In genomic region chr3:129982271-129982670, GRCm38 (mm10) we compare ENCODE assay signal across 21 mouse cellular contexts.
"Had no signal": no experiment of that assay in that cellular context is flagged by ENCODE, and none has a peak within 500 bp of the region (broad histone marks: within the 10 kb centered on the region; RNA-seq: fewer than 3 reads in every experiment).

No protein-coding gene starts in this region.

- DNase-seq: kidney, postnatal 25 days; layer of hippocampus, postnatal 36 days; left cerebral cortex, postnatal 4 days; liver, postnatal 0 days; lung, embryonic 14.5 days; retina, postnatal 1 day; right cerebral cortex, postnatal 25 days; spleen, adult 18-20 months; thymus, postnatal 25 days had no signal

- H3K4me2 ChIP-seq: limb, embryonic 12.5 days; limb, embryonic 15.5 days; liver, embryonic 11.5 days; lung, embryonic 14.5 days; midbrain, embryonic 12.5 days; midbrain, embryonic 15.5 days; neural tube, embryonic 12.5 days; neural tube, embryonic 15.5 days had no signal

- H3K4me3 ChIP-seq: layer of hippocampus, adult 2 months; limb, embryonic 12.5 days; limb, embryonic 15.5 days; midbrain, embryonic 12.5 days; midbrain, embryonic 15.5 days; neural tube, embryonic 12.5 days; neural tube, embryonic 15.5 days had no signal

- H3K27ac ChIP-seq: kidney, postnatal 0 days; layer of hippocampus, adult 2 months; limb, embryonic 12.5 days; limb, embryonic 15.5 days; liver, embryonic 14.5 days; macrophage; midbrain, embryonic 12.5 days; midbrain, embryonic 15.5 days; neural tube, embryonic 12.5 days; neural tube, embryonic 15.5 days had no signal

- H3K4me1 ChIP-seq: limb, embryonic 15.5 days; midbrain, embryonic 12.5 days; midbrain, embryonic 15.5 days; neural tube, embryonic 12.5 days; neural tube, embryonic 15.5 days had no signal

- H3K27me3 ChIP-seq: limb, embryonic 12.5 days; limb, embryonic 15.5 days; midbrain, embryonic 12.5 days; midbrain, embryonic 15.5 days; neural tube, embryonic 12.5 days; neural tube, embryonic 15.5 days had no signal

- H3K9me3 ChIP-seq: limb, embryonic 12.5 days; limb, embryonic 15.5 days; midbrain, embryonic 12.5 days; midbrain, embryonic 15.5 days; neural tube, embryonic 12.5 days; neural tube, embryonic 15.5 days had no signal

- H3K9ac ChIP-seq: limb, embryonic 12.5 days; limb, embryonic 15.5 days; liver, embryonic 14.5 days; liver, postnatal 0 days; lung, embryonic 14.5 days; midbrain, embryonic 12.5 days; midbrain, embryonic 15.5 days; neural tube, embryonic 12.5 days; neural tube, embryonic 15.5 days had no signal

- ATAC-seq: liver, postnatal 0 days; lung, postnatal 0 days; midbrain, embryonic 15.5 days had no signal
